Mouse (Mus musculus) kidney, adult 2 months (tissue): ENCODE data around the gene Krt88. TPM values are rescaled to one million over a fixed set of nuclear protein-coding genes. Genes with fewer than 3 reads are reported as not detected.
A peak's percentile ranks its signal among the peaks of the same experiment; 100 is the strongest.

Experiments used
- DNase-seq: peaks from one replicate; pipeline ENCODE4 v3.0.0; 2021
- H3K27ac ChIP-seq: fragments of 200-500 bp; 2 replicates; pipeline ENCODE4 v1.5.1; 2012; ENCODE audit warnings: low read depth, low read length, control low read depth, inconsistent platforms; ENCODE audit not compliant: insufficient read depth
- H3K27me3 ChIP-seq: fragments of 200-500 bp; replicated peaks from 2 replicates; pipeline ENCODE4 v1.6.1; 2012; ENCODE audit warnings: mild to moderate bottlenecking, moderate library complexity, low read length, inconsistent platforms; ENCODE audit not compliant: control insufficient read depth, insufficient read depth
- H3K36me3 ChIP-seq: fragments of 200-500 bp; 2 replicates; pipeline ENCODE4 v1.6.1; 2012; ENCODE audit warnings: mild to moderate bottlenecking, moderate library complexity, low read length, inconsistent platforms; ENCODE audit not compliant: control insufficient read depth, insufficient read depth
- H3K4me1 ChIP-seq: fragments of 200-500 bp; 2 replicates; pipeline ENCODE4 v1.6.1; 2011; ENCODE audit warnings: low read length; ENCODE audit not compliant: control insufficient read depth, insufficient read depth
- H3K4me3 ChIP-seq: fragments of 200-500 bp; 2 replicates; pipeline ENCODE4 v1.5.1; 2011; ENCODE audit warnings: mild to moderate bottlenecking, low read depth, low read length, control low read depth; ENCODE audit not compliant: insufficient read depth
- CTCF ChIP-seq: fragments of 200-500 bp; conservative IDR thresholded peaks from 2 replicates; pipeline ENCODE4 v1.5.1; 2011; ENCODE audit warnings: low read depth, mild to moderate bottlenecking, control low read depth, low read length, moderate library complexity, mixed read lengths; ENCODE audit not compliant: insufficient read depth, insufficient read length
- POLR2A ChIP-seq: fragments of 200-500 bp; IDR thresholded peaks from one replicate; pipeline ENCODE4 v1.6.1; 2011; ENCODE audit warnings: low read depth, low read length, control low read depth
- WGBS: fragments of 180-500 bp; shearing (Covaris S2); methylation state at CpG from one replicate; pipeline ENCODE4 v1.1.7; 2018; 5-methylcytosine and 5-hydroxymethylcytosine counted together
- polyA plus RNA-seq: library from polyadenylated mRNA; depleted of rRNA; stranded (reverse); fragments of >200 nt; gene quantifications from 2 replicates; pipeline ENCODE4 v1.2.3, GENCODE M21; 2012

Krt88 gene
- polyA plus RNA-seq, 1 experiment = not detected

DNA sequence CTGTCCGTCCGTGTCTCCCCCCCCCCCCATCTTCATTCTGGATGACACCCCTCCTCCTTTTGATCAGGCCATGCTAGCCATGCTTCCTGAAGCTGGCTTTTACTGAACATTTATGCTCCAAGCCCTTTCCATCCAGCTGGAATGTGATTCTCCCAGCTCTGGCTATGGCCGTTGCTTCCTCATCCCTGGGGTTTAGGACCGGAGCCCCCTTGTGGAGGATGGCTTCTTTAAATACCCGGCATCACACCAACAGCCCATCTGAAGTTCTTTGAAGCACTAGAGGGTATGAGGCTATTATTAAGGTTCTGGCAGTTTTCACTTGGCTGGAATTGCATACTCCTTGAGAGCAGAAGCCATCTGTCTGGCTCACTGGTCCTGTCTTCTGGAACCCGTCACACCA is 26.6 kb upstream of the Krt88 start:
- TF ChIP-seq CTCF = no peak
- TF ChIP-seq POLR2A = no peak
- Histone ChIP-seq H3K27me3 (no peaks in the 10 kb centered on the region), H3K4me3 (no peak overlapping the region), H3K36me3 (no peaks in the 10 kb centered on the region), H3K4me1 (no peaks in the 10 kb centered on the region; the same call in 1 of the 2 replicates), H3K27ac (no peak overlapping the region)
- 55% methylated on average over 6 of the region's 6 CpGs for WGBS
- DNase-seq = peak; percentile 6

- Histone ChIP-seq H3K4me1 (no peaks in the 10 kb centered on the region), H3K36me3 (no peaks in the 10 kb centered on the region), H3K27ac (no peak overlapping the region), H3K27me3 (no peaks in the 10 kb centered on the region), H3K4me3 (no peak overlapping the region)
- 29% methylated on average over 5 of the region's 5 CpGs for WGBS
- DNase-seq = no peak
- no peak for TF ChIP-seq CTCF
- TF ChIP-seq POLR2A = no peak
These were observed 22.6 kb upstream of the Krt88 start for GRCm38 (mm10) chr15:101424914-101425313.

DNA sequence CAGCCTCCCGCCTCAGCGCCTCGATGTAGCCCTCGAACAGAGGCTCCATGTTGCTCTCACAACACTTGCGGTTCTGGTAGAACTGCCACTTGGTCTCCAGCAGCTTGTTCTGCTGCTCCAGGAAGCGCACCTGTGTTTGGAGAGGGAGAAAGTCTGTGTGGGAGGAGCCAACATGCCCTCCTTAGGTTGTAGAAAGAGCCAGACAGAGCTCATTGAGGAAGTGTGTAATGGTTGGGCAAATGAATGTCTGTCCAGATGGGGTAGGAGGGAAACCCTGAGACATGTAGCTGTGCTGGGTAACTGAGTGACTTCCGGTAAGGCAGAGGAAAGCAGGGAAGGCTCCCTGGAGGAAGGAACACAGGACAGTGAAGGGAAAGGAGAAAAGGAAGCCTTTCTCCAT is 10.9 kb upstream of the Krt88 start:
- 84% methylated on average over 7 of the region's 7 CpGs for WGBS
- Histone ChIP-seq H3K27ac (no peak overlapping the region), H3K4me3 (no peak overlapping the region), H3K36me3 (no peaks in the 10 kb centered on the region), H3K27me3 (no peaks in the 10 kb centered on the region), H3K4me1 (no peaks in the 10 kb centered on the region)
- TF ChIP-seq CTCF (no peak), POLR2A (no peak)
- no peak for DNase-seq

DNA sequence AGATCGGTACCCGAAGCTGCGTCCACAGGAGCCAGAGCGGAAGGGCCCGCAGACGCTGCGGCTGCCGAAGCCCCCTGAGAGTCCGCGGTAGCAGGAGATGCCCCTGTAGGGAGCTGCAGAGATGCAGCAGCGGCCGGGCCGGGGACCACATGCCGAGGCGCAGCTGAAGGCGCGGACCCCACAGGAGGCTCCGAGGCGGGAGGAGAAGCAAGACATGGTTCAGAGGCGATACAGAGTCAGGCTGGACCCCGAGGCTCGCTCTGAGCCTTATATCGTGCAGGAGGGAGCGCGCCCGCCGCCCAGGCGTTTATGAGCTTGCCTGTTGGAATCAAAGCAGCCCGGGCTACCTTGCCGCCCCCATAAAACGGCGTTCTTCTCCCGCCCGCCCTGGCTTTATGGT is 9.0 kb upstream of the Krt88 start, which contains the start of gene Krt87:
Gene Krt87, minus strand, starts transcription at position 250 of the 400 bp plus-strand sequence.
- H3K27me3 ChIP-seq = no peaks in the 10 kb centered on the region
- H3K27ac ChIP-seq = no peak within 1 kb of the TSS
- no peak for TF ChIP-seq POLR2A
- no peak for TF ChIP-seq CTCF
- DNase-seq = no peak
- H3K4me1 ChIP-seq = no peaks in the 10 kb centered on the region
- H3K36me3 ChIP-seq = no peaks in the 10 kb centered on the region
- H3K4me3 ChIP-seq = no peak within 1 kb of the TSS
- WGBS = 5% methylated on average over 34 of the region's 34 CpGs

- H3K36me3 ChIP-seq = no peaks in the 10 kb centered on the region
- H3K4me1 ChIP-seq = no peaks in the 10 kb centered on the region
- no peak overlapping the region for H3K4me3 ChIP-seq
- no peak overlapping the region for H3K27ac ChIP-seq
- no peaks in the 10 kb centered on the region for H3K27me3 ChIP-seq
- DNase-seq = no peak
- TF ChIP-seq CTCF = no peak
- TF ChIP-seq POLR2A = no peak
- WGBS = 76% methylated on average over 4 of the region's 4 CpGs
These were observed 6.7 kb upstream of the Krt88 start for GRCm38 (mm10) chr15:101440837-101441236.

DNA sequence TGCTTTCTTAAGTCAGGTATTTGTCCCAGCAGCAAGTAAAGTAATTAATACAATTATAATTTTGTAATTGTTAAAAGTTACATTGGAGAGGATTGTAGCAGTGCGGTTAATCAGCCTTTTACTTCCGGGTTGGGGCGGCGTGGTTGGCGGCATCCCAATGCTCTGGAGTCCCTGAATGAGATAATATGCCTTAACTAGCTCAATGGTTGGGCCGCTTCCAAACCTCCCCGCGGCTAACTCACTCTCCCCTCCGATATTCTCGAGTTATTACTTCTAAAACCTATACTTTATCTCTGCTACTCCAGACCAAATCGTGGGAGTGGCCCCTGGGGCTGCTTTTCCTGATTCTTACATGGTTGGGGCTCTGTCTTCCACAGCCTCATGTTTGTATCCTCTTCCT is 972 bp upstream of the Krt88 start:
- Histone ChIP-seq H3K36me3 (no peaks in the 10 kb centered on the region), H3K27me3 (no peaks in the 10 kb centered on the region)
- 67% methylated on average over 11 of the region's 11 CpGs for WGBS

GRCm38 (mm10) chr15:101453093-101453736 is 5.7 kb downstream of the Krt88 start:
- H3K27me3 ChIP-seq = no peaks in the 10 kb centered on the region
- WGBS = 11% methylated on average over 13 of the region's 13 CpGs
- H3K36me3 ChIP-seq = no peaks in the 10 kb centered on the region
- no peak for TF ChIP-seq POLR2A
- TF ChIP-seq CTCF = peak; percentile 66
- DNase-seq = peak; percentile 74
- H3K27ac ChIP-seq = no peak overlapping the region
- H3K4me1 ChIP-seq = no peaks in the 10 kb centered on the region
- H3K4me3 ChIP-seq = no peak overlapping the region

More for the DNA sequence above, 972 bp upstream of the Krt88 start:
- H3K4me1 ChIP-seq = no peaks in the 10 kb centered on the region
- H3K27ac ChIP-seq = no peak overlapping the region
- H3K4me3 ChIP-seq = no peak overlapping the region
- TF ChIP-seq CTCF = no peak
- TF ChIP-seq POLR2A = no peak
- no peak for DNase-seq
